Mouse (Mus musculus): ENCODE data around the gene Taok3. TPM values are rescaled to one million over a fixed set of nuclear protein-coding genes. Genes with fewer than 3 reads are reported as not detected.
A peak's percentile ranks its signal among the peaks of the same experiment; 100 is the strongest.

The Taok3 gene
- total RNA-seq, 2 experiments from 2014 or later: 67.6 to 68.7 TPM

GRCm38 (mm10) chr5:117231059-117231458 is 111.1 kb downstream of the Taok3 start:
- intact Hi-C loops (cut with DNase I): no loop called here
- DNase-seq (ENCODE audit: extremely low spot score in 1 of 2, low spot score in 2 of 2): peak in 1 of 2 experiments; percentile 12

- no peak for DNase-seq (ENCODE audit: extremely low spot score in 1 of 2, low spot score in 2 of 2)
- intact Hi-C loops (cut with DNase I): no loop called here
These were observed 116.6 kb downstream of the Taok3 start for GRCm38 (mm10) chr5:117236540-117236939.

- DNase-seq (ENCODE audit: extremely low spot score in 1 of 2, low spot score in 2 of 2): no peak
- intact Hi-C loops (cut with DNase I): no loop called here
These were observed 119.2 kb downstream of the Taok3 start for GRCm38 (mm10) chr5:117239106-117239505.

- peak in 1 of 2 experiments; percentile 24 for DNase-seq (ENCODE audit: extremely low spot score in 1 of 2, low spot score in 2 of 2)
- intact Hi-C loops (cut with DNase I): loop anchor here (5.0 kb wide), 1 partner anchor 123 kb away; the partner anchor contains the start of gene Suds3
These were observed 120.4 kb downstream of the Taok3 start for GRCm38 (mm10) chr5:117240321-117240731.

GRCm38 (mm10) chr5:117240761-117241322 is 120.9 kb downstream of the Taok3 start:
- peak; percentile 44 to 57 for DNase-seq (ENCODE audit: extremely low spot score in 1 of 2, low spot score in 2 of 2)
- intact Hi-C loops (cut with DNase I): loop anchor here (5.0 kb wide), 1 partner anchor 124 kb away; the partner anchor contains the start of gene Suds3

- DNase-seq (ENCODE audit: extremely low spot score in 1 of 2, low spot score in 2 of 2): peak; percentile 60 to 79
- intact Hi-C loops (cut with DNase I): loop anchor here (5.0 kb wide), 1 partner anchor 125 kb away; the partner anchor contains the start of gene Suds3
These were observed 122.1 kb downstream of the Taok3 start for GRCm38 (mm10) chr5:117241935-117242531.

- DNase-seq (ENCODE audit: extremely low spot score in 1 of 2, low spot score in 2 of 2): peak; percentile 23 to 63
- intact Hi-C loops (cut with DNase I): loop anchor here (5.0 kb wide), 1 partner anchor 126 kb away; the partner anchor contains the start of gene Suds3
These were observed 122.9 kb downstream of the Taok3 start for GRCm38 (mm10) chr5:117242671-117243478.

GRCm38 (mm10) chr5:117245170-117245569 is 125.2 kb downstream of the Taok3 start:
- DNase-seq (ENCODE audit: extremely low spot score in 1 of 2, low spot score in 2 of 2): no peak
- intact Hi-C loops (cut with DNase I): no loop called here

- DNase-seq (ENCODE audit: extremely low spot score in 1 of 2, low spot score in 2 of 2): no peak
- intact Hi-C loops (cut with DNase I): no loop called here
These were observed 128.4 kb downstream of the Taok3 start for GRCm38 (mm10) chr5:117248351-117248750.

- intact Hi-C loops (cut with DNase I): no loop called here
- peak in 1 of 2 experiments; percentile 48 for DNase-seq (ENCODE audit: extremely low spot score in 1 of 2, low spot score in 2 of 2)
These were observed 130.9 kb downstream of the Taok3 start for GRCm38 (mm10) chr5:117250796-117251195.

GRCm38 (mm10) chr5:117251763-117252162 is 131.8 kb downstream of the Taok3 start:
- intact Hi-C loops (cut with DNase I): no loop called here
- no peak for DNase-seq (ENCODE audit: extremely low spot score in 1 of 2, low spot score in 2 of 2)

GRCm38 (mm10) chr5:117258276-117258675 is 138.3 kb downstream of the Taok3 start:
- no peak for DNase-seq (ENCODE audit: extremely low spot score in 1 of 2, low spot score in 2 of 2)
- intact Hi-C loops (cut with DNase I): no loop called here

- no peak for DNase-seq (ENCODE audit: extremely low spot score in 1 of 2, low spot score in 2 of 2)
- intact Hi-C loops (cut with DNase I): no loop called here
These were observed 143.6 kb downstream of the Taok3 start for GRCm38 (mm10) chr5:117263566-117263965.

GRCm38 (mm10) chr5:117264701-117265100 is 144.8 kb downstream of the Taok3 start:
- DNase-seq (ENCODE audit: extremely low spot score in 1 of 2, low spot score in 2 of 2): no peak
- intact Hi-C loops (cut with DNase I): no loop called here

GRCm38 (mm10) chr5:117267913-117268312 is 148.0 kb downstream of the Taok3 start:
- no peak for DNase-seq (ENCODE audit: extremely low spot score in 1 of 2, low spot score in 2 of 2)
- intact Hi-C loops (cut with DNase I): no loop called here

GRCm38 (mm10) chr5:117268749-117269148 is 148.8 kb downstream of the Taok3 start:
- no peak for DNase-seq (ENCODE audit: extremely low spot score in 1 of 2, low spot score in 2 of 2)
- intact Hi-C loops (cut with DNase I): no loop called here

- no peak for DNase-seq (ENCODE audit: extremely low spot score in 1 of 2, low spot score in 2 of 2)
- intact Hi-C loops (cut with DNase I): no loop called here
These were observed 149.5 kb downstream of the Taok3 start for GRCm38 (mm10) chr5:117269395-117269794.

GRCm38 (mm10) chr5:117271945-117272344 is 152.0 kb downstream of the Taok3 start:
- peak; percentile 53 to 60 for DNase-seq (ENCODE audit: extremely low spot score in 1 of 2, low spot score in 2 of 2)
- intact Hi-C loops (cut with DNase I): loop anchor here (5.0 kb wide), 1 partner anchor 155 kb away; the partner anchor contains the start of gene Suds3

- DNase-seq (ENCODE audit: extremely low spot score in 1 of 2, low spot score in 2 of 2): no peak
- intact Hi-C loops (cut with DNase I): loop anchor here (5.0 kb wide), 1 partner anchor 158 kb away; the partner anchor contains the start of gene Suds3
These were observed 154.9 kb downstream of the Taok3 start for GRCm38 (mm10) chr5:117274817-117275216.

All from left cerebral cortex, postnatal 10 days (tissue).